Mouse (Mus musculus) left cerebral cortex, postnatal 10 days (tissue): ENCODE results near the gene Gm13043. TPM values are rescaled to one million over a fixed set of nuclear protein-coding genes. Genes with fewer than 3 reads are reported as not detected.
"Not testable (repeated sequence)": the region's sequence is repeated elsewhere in the genome, so short reads cannot be mapped to it uniquely, and the experiment has no call there.

ENCODE experiments used
- DNase-seq, 2 experiments: peaks; one replicate each; pipeline ENCODE4 v3.0.0; 2021 to 2022; ENCODE audit warnings: low spot score in 2 of 2, mixed read lengths in 1 of 2; ENCODE audit errors: extremely low spot score in 1 of 2
- intact Hi-C: fragments of 180-260 bp; cut with DNase I; formaldehyde crosslinking; loops from one replicate; pipeline ENCODE4 v1.15.1; 2025
- total RNA-seq, 2 experiments: library from RNA; stranded (reverse); gene quantifications; 2 replicates each; pipeline ENCODE4 v1.2.3; 2021

Gene Gm13043
- total RNA-seq, result not detected

DNA sequence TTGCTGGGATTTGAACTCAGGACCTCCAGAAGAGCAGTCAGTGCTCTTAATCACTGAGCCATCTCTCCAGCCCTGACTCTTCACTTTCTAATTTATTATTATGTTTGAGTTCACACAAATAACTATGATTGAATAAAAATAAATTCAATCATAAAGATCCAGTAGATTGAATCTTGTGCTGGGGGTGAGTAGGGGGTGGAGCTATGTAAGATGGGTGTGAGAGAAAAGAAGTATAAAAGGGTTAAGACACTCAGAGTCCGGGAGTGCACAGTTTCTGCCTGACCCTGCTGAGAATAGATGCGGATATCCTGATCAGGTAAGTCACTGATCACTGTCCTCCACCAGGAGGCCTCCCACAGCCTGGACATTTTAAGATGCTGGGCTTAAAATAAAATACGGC lies at the start of gene Gm13043:
Gene Gm13043, plus strand, starts transcription at position 301 of the 400 bp plus-strand sequence.
- no peak for DNase-seq
- intact Hi-C loops, result no loop called here

- DNase-seq, intact Hi-C loops: not testable (repeated sequence)
Measured at GRCm38 (mm10) chr4:143535654-143536053, 24.5 kb downstream of the Gm13043 start, which contains the start of gene Gm13040. TSS of gene Gm13040 (plus strand) at chr4:143535954.

DNA sequence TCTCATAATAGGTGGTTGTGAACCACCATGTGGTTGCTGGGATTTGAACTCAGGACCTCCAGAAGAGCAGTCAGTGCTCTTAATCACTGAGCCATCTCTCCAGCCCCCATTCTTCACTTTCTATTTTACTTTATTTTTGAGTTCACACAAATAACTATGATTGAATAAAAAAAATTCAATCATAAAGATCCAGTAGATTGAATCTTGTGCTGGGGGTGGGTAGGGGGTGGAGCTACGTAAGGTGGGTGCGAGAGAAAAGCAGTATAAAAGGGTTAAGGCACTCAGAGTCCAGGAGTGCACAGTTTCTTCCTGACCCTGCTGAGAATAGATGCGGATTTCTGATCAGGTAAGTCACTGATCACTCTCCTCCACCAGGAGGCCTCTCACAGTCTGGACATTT lies 40.3 kb downstream of the Gm13043 start, which contains the start of the genes BC080695 and Gm13057:
Gene BC080695, plus strand, starts transcription at position 301 of the 400 bp plus-strand sequence.
Gene Gm13057, plus strand, starts transcription at position 310 of the 400 bp plus-strand sequence.
- intact Hi-C loops, result not testable (repeated sequence)

More for the DNA sequence above, 40.3 kb downstream of the Gm13043 start, which contains the start of the genes BC080695 and Gm13057:
- DNase-seq, result not testable (repeated sequence)

Other genes with a start within 250 kb of the Gm13043 start
- gene Pdpn, start 211.8 kb upstream of the Gm13043 start, total RNA-seq, result 10 to 100 TPM; 10.6 to 11.9 TPM
- under 1 TPM; 0.71 to 0.93 TPM for gene Lrrc38, start 161.6 kb upstream of the Gm13043 start, total RNA-seq
- not detected for gene Pramel1, start 116.9 kb upstream of the Gm13043 start, total RNA-seq
- gene Pramef8, start 98.9 kb upstream of the Gm13043 start, total RNA-seq, result 10 to 100 TPM in 1 of 2 experiments, 1 to 10 TPM in 1; 9.9 to 13.7 TPM
- gene Oog4, start 61.0 kb upstream of the Gm13043 start, total RNA-seq, result not detected
- not detected for gene Gm13040, start 24.6 kb downstream of the Gm13043 start, total RNA-seq
- gene BC080695, start 40.4 kb downstream of the Gm13043 start, total RNA-seq, result not detected
- not detected for gene Gm13057, start 40.4 kb downstream of the Gm13043 start, total RNA-seq
- gene Gm13083, start 103.7 kb downstream of the Gm13043 start, total RNA-seq, result not detected
- not detected for gene Gm13088, start 145.9 kb downstream of the Gm13043 start, total RNA-seq
- gene Gm13089, start 191.4 kb downstream of the Gm13043 start, total RNA-seq, result not detected
- gene Gm13078, start 208.1 kb downstream of the Gm13043 start, total RNA-seq, result not detected